Mouse (Mus musculus): ENCODE measurements at regions not wholly inside any gene's neighbourhood (a gene's known extent, or its start where the extent isn't known, plus 50 kb on each side); places are given as distances from the start of the nearest gene placed in this dataset.
"Not testable (repeated sequence)": the region's sequence is repeated elsewhere in the genome, so short reads cannot be mapped to it uniquely, and the experiment has no call there.

DNA sequence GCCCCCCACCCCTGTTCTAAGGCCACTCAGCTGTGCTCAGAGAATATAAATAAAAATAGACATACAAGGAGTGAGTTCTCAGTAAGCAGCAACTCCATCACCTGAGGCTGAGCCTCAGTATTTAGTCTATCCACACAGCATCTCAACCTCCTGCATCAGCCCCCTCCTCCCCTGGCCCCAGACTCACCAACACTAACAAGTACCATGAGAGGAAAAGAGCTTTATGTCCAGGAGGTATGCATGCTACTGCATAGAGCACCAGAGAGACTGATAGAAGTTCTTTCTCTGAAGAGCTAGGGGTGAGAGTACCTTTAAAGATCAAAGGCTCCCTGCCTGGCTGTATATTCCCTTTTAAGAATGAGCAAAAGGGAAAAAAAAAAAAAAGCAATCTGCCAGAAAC, 100.3 kb upstream of the Arhgap20 start:
- no peak for DNase-seq

- not testable (repeated sequence) for DNase-seq
Observed at GRCm38 (mm10) chr9:51668976-51669375, 96.2 kb upstream of the Arhgap20 start.

DNA sequence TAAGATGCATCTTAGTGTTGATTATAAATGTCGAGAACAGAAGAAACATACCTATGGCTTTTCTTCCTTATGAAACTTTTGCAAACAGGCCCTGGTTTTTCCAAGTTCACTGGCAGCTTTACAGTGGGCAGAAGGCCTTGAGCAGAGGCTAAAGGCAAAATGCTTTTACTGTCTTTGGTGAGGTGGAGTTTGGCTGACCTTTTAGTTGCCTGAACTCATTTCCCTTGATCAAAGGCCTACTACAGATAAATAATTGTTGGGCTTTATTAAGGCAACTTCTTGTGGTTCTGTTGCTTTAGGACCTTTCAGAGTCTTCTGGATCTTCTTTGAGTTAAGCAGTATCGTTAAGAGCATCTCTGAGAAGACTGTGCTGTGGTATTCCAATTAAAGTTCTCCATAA, 94.6 kb upstream of the Arhgap20 start:
- DNase-seq: no peak

- DNase-seq: peak in 1 of 2 experiments; percentile 5
Observed at GRCm38 (mm10) chr9:51686536-51686935, 78.6 kb upstream of the Arhgap20 start.

- DNase-seq: peak; percentile 25 to 27
Observed at GRCm38 (mm10) chr9:51714326-51714725, 50.8 kb upstream of the Arhgap20 start.
